Comparison of ENCODE assay signal across 8 mouse cellular contexts in the genomic region with DNA sequence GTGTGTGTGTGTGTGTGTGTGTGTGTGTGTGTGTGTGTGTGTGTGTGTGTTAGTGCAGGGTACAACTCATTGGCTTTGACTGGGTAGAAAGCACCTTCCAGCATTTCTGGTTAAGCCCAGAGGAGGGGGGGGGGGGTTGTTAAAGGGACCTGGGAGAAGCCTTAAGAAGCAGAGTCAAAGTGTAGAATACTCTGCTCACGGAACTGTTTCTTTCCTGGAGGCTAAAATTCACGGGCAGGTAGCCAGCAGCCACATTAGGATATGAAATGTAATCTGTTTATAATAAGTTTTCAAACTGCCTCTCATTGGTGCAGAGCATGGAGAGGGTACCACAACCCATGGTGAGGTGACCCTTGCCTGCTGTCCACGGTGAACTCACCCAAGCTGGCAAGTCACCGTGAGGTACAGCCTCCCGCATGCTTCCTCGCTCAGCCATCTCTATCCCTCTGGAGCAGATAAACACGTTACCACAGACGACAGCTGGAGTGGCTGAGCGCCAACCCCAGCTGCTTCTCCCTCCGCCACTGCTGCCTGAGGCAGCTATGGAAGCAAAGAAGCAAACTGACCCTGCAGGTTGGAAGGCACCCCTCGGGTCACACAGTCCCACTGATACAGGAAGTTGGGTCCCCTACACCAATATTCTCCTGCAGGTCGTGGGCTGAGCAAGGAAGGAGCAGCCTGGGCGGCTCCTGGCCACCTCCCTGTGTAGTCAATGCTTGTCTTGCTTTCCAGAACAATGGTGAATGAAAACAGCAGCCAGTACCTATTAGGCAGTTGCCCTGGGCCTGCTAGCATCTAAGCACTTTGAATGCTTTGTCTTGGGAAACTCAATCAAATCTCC.
DNase-seq lines count a peak whose midpoint lies in the region; ATAC-seq and TF ChIP-seq lines count a peak whose summit lies in the region.

No protein-coding gene starts in this region.

- DNase-seq in right cerebral cortex, postnatal 4 days: peak; percentile 37
- no peak for DNase-seq in right cerebral cortex, postnatal 25 days
- DNase-seq in heart, postnatal 0 days (ENCODE audit: low spot score): peak; percentile 81
- peak; percentile 58 for DNase-seq in stomach, postnatal 0 days (ENCODE audit: low spot score)
- no peak for DNase-seq in T-cell, adult 2 months (ENCODE audit: low spot score)
- no peak for DNase-seq in thymus, postnatal 36 days

- no peaks in the 10 kb centered on the region for H3K36me3 ChIP-seq in forebrain, embryonic 12.5 days (replicated peaks)
- H3K36me3 ChIP-seq in heart, postnatal 0 days (replicated peaks; ENCODE audit: control insufficient read depth, insufficient read depth, low read length): no peaks in the 10 kb centered on the region
- H3K36me3 ChIP-seq in limb, embryonic 15.5 days: no peaks in the 10 kb centered on the region
- H3K36me3 ChIP-seq in stomach, postnatal 0 days (ENCODE audit: control insufficient read depth, insufficient read depth, low read length): no peaks in the 10 kb centered on the region

- H3K4me2 ChIP-seq in forebrain, embryonic 12.5 days: no peak overlapping the region
- H3K4me2 ChIP-seq in heart, postnatal 0 days (ENCODE audit: low read depth, low read length): peak overlapping the region; percentile 31
- peak overlapping the region; percentile 24; the same call in 1 of the 2 replicates for H3K4me2 ChIP-seq in limb, embryonic 15.5 days
- peak overlapping the region; percentile 12; the same call in 1 of the 2 replicates for H3K4me2 ChIP-seq in stomach, postnatal 0 days (replicated peaks; ENCODE audit: low read depth)

- ATAC-seq in forebrain, embryonic 12.5 days (ENCODE audit: low FRiP score): peak; percentile 33; the same call in 1 of the 2 replicates
- peak; percentile 46 for ATAC-seq in heart, postnatal 0 days (ENCODE audit: insufficient read depth, low read depth)
- ATAC-seq in limb, embryonic 15.5 days (ENCODE audit: insufficient number of reproducible peaks, low FRiP score, low TSS enrichment, low read depth): peak; percentile 53; the same call in 1 of the 2 replicates
- peak; percentile 63; the same call in 1 of the 2 replicates for ATAC-seq in stomach, postnatal 0 days (ENCODE audit: low FRiP score, low TSS enrichment)

- H3K27me3 ChIP-seq in forebrain, embryonic 12.5 days: peaks cover 3% of the 10 kb centered on the region; the same call in 1 of the 2 replicates
- H3K27me3 ChIP-seq in heart, postnatal 0 days (ENCODE audit: control insufficient read depth, insufficient read depth, low read length): no peaks in the 10 kb centered on the region
- H3K27me3 ChIP-seq in limb, embryonic 15.5 days: no peaks in the 10 kb centered on the region
- no peaks in the 10 kb centered on the region for H3K27me3 ChIP-seq in stomach, postnatal 0 days (ENCODE audit: control insufficient read depth, insufficient read depth, low read length)

- H3K27ac ChIP-seq in forebrain, embryonic 12.5 days: peak overlapping the region; percentile 46; the same call in 1 of the 2 replicates
- peak overlapping the region; percentile 65 for H3K27ac ChIP-seq in heart, postnatal 0 days (ENCODE audit: low read depth)
- peak overlapping the region; percentile 60 for H3K27ac ChIP-seq in limb, embryonic 15.5 days
- peak overlapping the region; percentile 70 for H3K27ac ChIP-seq in stomach, postnatal 0 days (replicated peaks)

- peaks cover 21% of the 10 kb centered on the region for H3K4me1 ChIP-seq in forebrain, embryonic 12.5 days
- H3K4me1 ChIP-seq in heart, postnatal 0 days (ENCODE audit: control insufficient read depth, insufficient read depth): peaks cover 34% of the 10 kb centered on the region
- H3K4me1 ChIP-seq in limb, embryonic 15.5 days: peaks cover 20% of the 10 kb centered on the region
- H3K4me1 ChIP-seq in stomach, postnatal 0 days (replicated peaks; ENCODE audit: control insufficient read depth, insufficient read depth): peaks cover 14% of the 10 kb centered on the region

- 51% methylated on average over 13 of the region's 13 CpGs for WGBS in forebrain, embryonic 12.5 days
- 10% methylated on average over 13 of the region's 13 CpGs for WGBS in heart, postnatal 0 days
- WGBS in limb, embryonic 15.5 days: 20% methylated on average over 13 of the region's 13 CpGs
- 9% methylated on average over 13 of the region's 13 CpGs for WGBS in stomach, postnatal 0 days

- H3K9me3 ChIP-seq in forebrain, embryonic 12.5 days: no peaks in the 10 kb centered on the region
- no peaks in the 10 kb centered on the region for H3K9me3 ChIP-seq in heart, postnatal 0 days (replicated peaks; ENCODE audit: control insufficient read depth, low read length)
- no peaks in the 10 kb centered on the region for H3K9me3 ChIP-seq in limb, embryonic 15.5 days
- no peaks in the 10 kb centered on the region for H3K9me3 ChIP-seq in stomach, postnatal 0 days (ENCODE audit: control insufficient read depth, low read length)

- TF ChIP-seq CTCF in heart, postnatal 0 days (IDR thresholded peaks at IDR 0.05; ENCODE audit: low read depth): no peak
- TF ChIP-seq CTCF in stomach, postnatal 0 days (IDR thresholded peaks at IDR 0.05; ENCODE audit: low read depth): no peak

- no peak for TF ChIP-seq EP300 in heart, postnatal 0 days (IDR thresholded peaks at IDR 0.05; ENCODE audit: low read depth)
- TF ChIP-seq EP300 in stomach, postnatal 0 days (optimal IDR thresholded peaks at IDR 0.05): no peak

- no peak overlapping the region for H3K4me3 ChIP-seq in forebrain, embryonic 12.5 days (replicated peaks)
- no peak overlapping the region for H3K4me3 ChIP-seq in heart, postnatal 0 days (ENCODE audit: low read depth, low read length)
- H3K4me3 ChIP-seq in limb, embryonic 15.5 days: no peak overlapping the region
- H3K4me3 ChIP-seq in stomach, postnatal 0 days (ENCODE audit: low read depth, low read length): no peak overlapping the region

- no peak overlapping the region for H3K9ac ChIP-seq in forebrain, embryonic 12.5 days
- H3K9ac ChIP-seq in heart, postnatal 0 days (replicated peaks; ENCODE audit: low read depth, low read length): no peak overlapping the region
- H3K9ac ChIP-seq in limb, embryonic 15.5 days: no peak overlapping the region
- no peak overlapping the region for H3K9ac ChIP-seq in stomach, postnatal 0 days (ENCODE audit: low read length)

Comparison
In these comparisons a context has a peak if more than half of its experiments do, and no peak if none do; other contexts are left out.
1. DNase-seq: peak in right cerebral cortex, postnatal 4 days (single experiment), heart, postnatal 0 days (single experiment) and stomach, postnatal 0 days (single experiment); none in right cerebral cortex, postnatal 25 days (single experiment), T-cell, adult 2 months (single experiment) and thymus, postnatal 36 days (0 of 2).
2. Peak in every context shown above with its lines, with median percentiles within 50 percentile points of each other: ATAC-seq and H3K27ac ChIP-seq.